Mouse (Mus musculus) CD4-positive helper T cell, adult 2 months (primary cell): ENCODE measurements around the gene Cited2.
A peak's percentile ranks its signal among the peaks of the same experiment; 100 is the strongest.

Experiments
- DNase-seq: peaks from one replicate; pipeline ENCODE4 v3.0.0-alpha.2; 2012; ENCODE audit warnings: low read depth, missing footprints, low spot score

Cited2 gene

DNA sequence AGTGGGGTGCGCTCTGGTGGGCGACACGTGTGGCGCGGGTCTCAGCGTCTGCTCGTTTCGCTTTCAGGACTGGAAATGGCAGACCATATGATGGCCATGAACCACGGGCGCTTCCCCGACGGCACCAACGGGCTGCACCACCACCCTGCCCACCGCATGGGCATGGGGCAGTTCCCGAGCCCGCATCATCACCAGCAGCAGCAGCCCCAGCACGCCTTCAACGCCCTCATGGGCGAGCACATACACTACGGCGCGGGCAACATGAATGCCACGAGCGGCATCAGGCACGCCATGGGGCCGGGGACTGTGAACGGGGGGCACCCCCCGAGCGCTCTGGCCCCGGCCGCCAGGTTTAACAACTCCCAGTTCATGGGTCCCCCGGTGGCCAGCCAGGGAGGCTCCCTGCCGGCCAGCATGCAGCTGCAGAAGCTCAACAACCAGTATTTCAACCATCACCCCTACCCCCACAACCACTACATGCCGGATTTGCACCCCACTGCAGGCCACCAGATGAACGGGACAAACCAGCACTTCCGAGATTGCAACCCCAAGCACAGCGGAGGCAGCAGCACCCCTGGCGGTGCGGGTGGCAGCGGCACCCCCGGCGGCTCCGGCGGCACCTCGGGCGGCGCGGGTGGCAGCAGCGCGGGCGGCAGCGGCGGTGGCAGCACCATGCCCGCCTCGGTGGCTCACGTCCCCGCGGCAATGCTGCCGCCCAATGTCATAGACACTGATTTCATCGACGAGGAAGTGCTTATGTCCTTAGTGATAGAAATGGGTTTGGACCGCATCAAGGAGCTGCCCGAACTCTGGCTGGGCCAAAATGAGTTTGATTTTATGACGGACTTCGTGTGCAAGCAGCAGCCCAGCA lies 1.1 kb downstream of the Cited2 start:
- DNase-seq = peak; percentile 84

DNA sequence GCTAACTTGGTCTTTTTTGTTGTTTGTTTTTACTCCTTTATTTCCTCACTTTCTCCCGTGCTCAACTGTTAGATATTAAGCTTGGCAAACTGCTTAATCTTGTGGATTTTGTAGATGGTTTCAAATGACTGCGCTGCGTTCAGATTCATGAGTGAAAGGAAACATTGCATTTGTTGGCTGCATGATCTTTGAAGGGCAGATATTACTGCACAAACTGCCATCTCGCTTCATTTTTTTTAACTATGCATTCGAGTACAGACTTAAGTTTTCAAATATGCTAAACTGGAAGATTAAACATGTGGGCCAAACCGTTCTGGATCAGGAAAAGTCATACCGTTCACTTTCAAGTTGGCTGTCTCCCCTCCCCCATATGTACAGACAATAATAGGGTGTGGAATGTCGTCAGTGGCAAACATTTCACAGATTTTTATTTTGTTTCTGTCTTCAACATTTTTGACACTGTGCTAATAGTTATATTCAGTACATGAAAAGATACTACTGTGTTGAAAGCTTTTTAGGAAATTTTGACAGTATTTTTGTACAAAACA lies 2.1 kb downstream of the Cited2 start:
- no peak for DNase-seq

DNA sequence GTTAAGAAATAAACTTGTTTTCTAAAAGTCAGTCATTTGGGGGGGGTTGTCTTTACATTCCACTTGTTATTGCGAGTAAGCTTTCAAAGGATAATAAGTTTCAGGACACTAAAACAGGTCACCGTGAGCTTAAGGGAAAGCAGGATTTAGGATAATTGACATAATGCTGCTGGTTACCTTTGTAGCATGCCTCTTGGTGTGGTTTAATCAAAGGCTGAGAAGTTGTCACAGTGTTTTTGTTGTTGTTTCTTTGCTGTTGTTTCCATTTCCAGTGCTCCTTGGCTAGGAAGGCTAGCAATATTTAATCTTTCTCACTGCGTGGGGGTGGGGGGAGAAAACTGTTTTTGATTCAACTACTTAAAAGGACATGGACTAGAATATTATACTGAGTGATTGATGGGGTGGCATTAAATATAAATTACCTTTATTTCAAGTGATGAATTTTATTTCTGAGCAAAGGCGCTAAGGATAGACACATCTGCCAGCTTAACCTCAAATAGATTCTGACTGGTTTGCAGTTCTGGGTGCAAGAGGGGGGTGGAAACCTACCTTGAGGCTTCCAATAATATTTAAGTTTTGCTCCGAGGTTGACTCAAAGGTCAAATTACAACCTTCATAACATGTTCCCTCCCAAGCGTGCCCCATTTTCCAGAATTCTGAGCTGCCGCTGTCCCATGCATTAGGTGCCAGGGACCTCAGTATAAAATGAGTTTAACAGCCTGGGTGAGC lies 2.8 kb downstream of the Cited2 start:
- DNase-seq = no peak

DNA sequence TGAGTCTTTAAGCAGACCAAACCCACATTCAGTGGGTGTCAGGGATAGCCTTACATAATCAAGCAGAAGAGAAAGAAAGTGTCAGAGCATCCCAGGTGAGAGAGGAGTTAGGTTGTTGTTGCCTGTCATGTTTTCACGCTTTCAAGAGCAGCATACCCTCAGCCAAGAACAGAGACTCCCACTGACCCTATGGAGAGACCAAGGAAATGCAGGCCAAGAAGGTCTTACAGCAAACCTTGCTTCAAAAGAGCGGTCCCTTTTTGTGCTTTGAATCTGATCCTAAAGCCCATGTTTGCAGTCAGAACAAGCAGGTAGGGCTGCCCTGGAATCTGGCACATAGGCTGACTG lies 3.3 kb downstream of the Cited2 start:
- DNase-seq = no peak

DNA sequence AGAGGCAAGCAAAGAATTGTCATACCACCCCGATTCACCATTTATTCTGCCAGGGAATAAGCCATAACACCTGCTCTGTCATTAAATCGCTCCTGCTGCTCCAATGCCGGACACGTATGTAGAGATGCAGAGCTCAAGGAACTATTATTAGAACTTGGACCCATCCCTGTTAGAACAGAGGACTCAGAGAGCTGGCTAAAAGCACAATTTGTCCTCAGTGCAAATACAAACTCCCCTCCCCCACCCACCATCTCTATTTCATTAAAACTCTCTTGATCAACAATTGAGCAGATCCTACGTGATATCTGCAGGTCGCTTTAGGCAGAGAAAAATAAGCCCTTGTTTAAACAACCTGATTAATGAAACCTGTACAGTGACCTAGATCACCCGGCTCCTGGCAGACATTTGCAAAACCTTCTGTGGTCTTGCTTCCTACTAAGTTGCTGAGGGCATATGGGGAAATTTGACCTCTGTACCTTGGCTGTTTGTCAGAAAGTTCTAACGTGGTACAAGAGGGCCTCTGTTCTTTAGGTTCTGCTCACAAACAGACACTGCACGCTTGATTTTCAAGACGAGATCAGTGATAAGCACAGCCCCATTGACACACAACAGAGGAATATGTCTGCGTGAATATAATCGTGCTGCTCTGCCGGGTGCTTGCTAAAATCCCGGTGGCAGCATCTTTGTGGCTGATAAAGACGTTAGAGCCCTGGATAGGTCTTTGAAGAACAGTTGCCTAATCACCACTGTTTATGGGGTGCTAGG lies 4.3 kb downstream of the Cited2 start:
- no peak for DNase-seq

DNA sequence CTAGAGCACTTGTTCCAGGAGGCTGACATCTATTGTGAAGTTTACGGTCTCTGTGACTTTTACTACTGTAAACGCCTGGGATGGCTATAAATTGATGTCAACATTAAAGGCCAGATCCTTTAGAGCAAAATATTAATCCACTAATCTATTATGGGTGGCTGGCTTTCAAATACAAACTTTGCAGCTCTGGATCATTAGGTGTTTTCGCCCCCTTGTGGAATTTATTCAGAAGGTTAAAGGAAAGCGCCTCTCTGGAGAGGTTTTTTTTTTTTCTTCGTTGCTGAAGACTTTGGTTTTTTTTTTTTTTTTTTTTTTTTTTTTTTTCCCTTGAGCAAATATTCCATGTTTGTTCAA lies 4.9 kb downstream of the Cited2 start:
- peak; percentile 67 for DNase-seq

DNA sequence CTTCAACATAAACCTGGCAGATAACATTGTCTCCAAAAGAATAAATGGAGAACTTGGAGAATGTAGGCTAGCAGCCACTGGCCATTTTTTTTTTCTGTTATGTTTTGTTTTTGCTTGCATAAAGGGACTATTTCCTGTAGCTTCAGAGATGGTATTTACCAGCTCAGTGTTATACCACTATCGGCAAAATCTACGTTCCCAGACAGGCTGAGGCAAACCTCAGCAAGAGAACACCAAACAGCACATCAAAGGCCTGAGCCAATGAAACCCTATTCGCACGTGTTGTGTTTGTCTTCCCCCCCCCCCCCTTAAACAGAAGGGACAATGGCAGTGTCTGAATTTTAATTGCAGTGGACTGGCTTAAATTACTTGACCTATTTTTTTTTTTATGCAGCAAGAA lies 5.7 kb downstream of the Cited2 start:
- peak; percentile 78 for DNase-seq

DNA sequence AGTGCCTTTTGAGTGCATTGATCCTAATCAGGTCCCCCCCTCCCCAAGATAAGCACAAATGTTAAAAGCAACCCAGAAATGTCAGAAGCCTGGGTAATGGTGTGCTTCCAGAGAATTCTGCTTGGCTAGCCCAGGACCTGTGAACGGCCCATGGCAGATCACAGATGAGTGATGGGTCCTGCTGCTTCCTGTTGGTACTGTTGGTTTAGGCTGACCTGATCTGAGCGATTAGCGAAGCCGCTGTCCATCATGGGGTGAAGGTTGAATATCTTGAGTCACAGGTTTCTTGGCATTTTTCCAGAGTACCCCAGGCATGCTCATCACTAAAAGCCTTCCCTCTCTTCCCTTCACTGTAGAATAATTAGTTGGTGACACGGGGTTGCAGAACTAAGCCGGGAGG lies 6.5 kb downstream of the Cited2 start:
- DNase-seq = no peak

DNA sequence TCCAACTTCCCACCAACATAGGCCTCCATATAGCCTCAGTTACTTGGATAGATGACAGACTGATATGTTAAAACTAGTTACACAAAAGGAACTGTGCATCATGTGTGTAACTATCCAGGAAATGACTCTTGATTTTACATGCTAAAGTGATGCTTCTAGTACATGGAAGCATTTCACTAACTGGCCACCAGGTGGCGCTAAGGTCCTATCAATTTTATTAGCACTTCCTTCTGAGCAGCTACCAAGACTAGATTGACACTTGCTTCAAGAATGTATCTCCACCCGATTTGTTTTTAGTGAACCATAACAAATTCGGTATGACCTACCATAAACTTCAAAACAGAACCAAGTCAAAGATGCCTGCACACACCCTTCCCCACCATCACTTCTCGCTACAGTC lies 10.0 kb downstream of the Cited2 start:
- DNase-seq = peak; percentile 84

DNA sequence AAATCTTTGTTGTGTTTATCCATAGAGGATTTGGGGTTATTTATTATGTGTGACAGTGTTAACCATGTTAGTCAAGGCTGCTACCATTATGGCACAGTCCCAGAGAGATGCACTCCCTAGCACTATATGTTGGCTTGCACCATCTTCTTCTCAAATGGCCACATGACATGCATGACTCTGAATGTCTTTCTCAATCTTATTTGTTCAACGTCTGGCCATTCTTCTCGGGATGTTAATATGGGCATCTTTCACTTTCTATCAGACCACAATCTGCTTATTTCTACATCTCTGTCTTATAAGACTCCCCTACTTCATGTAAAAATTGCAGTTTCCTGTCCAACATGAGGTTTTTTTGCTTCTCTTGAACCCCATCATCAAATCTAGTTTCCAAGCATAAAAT lies 19.6 kb downstream of the Cited2 start:
- DNase-seq = no peak

DNA sequence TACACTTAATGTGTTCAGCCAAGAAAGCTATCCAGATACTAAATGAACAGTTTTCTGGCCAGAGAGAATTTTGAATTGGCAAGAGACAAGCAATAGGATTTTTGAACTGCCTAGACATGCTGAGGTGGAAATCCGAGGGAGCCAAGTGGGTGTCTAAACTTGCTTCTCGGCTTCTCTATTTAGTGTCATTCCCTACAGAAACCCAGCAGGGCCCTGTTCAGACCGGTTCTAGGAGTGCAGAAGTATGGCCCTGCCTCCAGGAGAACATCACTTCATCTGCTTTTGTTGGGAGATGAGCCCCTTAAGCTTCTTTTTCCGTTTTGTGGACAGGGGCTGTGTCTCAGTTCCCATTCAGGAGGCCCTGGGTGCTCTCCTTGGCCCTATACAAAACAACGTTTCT lies 29.5 kb downstream of the Cited2 start:
- no peak for DNase-seq

DNA sequence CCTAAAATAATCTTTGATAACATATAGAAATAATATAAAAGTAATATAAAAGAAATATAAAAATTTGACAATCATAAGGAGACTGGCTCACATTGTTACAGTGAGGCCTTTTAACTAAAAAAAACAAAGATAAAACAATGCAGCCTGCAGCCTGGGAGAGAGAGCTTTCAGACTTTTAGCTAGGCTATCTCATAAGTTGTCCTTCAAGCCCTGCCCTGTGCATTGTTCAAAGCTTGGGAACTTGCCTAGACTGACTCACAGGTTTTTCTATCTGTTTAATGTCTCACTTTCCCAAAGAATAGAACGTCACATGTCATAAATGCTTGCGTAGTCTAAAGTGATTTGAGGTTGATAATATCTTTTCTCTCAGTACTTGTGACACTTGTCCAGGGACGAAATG lies 36.8 kb downstream of the Cited2 start:
- DNase-seq = no peak

DNA sequence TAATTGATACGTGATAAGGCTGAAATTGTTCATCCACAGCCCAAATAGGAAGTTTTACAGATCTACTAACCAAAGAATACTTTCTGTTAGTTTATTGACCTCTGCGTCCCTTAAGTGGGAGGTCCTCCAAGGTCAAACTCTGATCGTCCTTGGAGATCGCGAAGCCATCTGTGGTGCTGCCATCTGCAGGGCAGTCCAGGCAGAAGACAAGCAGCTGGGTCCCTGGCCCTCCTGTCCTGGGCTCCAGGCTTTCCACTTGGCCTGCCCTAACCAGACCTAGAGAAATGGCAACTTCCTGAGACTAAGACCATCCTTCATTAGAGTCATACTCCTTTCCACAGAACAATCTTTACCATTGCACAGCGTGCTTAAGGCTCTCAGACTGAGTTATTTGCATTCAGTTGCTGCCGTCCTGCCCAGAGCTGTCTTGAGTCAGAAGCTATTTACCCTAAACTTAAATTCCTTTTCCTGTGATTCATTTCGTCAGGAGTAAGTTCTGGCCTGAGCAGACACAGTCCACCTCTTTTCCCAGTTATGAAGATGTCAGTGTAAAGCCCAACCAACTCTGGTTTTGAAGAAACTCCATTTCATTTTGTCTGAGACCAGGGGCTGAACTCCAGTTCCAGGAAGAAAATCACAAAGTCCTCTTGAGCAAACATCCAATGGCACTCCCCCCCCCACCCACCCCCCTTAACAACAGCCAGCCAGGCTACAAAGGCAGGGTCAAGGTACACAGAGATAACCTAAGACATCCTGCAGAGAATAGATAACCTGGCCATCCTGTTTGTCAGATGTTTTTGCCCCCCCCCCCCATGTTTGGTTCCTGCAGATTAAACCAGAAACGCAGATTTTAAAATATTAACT lies 38.0 kb downstream of the Cited2 start:
- no peak for DNase-seq

DNA sequence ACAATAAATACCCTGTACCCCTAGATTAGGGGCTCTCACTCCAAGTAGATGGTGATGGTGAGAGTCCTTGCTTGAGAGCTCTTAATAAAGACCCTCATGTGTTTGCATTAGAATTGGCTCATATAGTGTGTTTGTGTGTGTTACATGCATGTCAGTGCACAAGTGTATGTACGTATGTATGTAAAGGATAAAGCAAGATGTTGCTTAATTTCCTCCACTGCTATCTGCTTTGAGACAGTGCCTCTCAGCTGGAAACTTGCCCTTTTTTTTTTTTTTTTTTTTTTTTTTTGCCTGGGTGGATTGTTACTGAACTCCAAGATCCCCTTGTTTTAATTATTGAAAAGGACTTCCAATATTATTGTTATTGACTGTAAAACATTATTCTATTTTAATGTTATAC lies 38.6 kb downstream of the Cited2 start:
- DNase-seq = no peak

DNA sequence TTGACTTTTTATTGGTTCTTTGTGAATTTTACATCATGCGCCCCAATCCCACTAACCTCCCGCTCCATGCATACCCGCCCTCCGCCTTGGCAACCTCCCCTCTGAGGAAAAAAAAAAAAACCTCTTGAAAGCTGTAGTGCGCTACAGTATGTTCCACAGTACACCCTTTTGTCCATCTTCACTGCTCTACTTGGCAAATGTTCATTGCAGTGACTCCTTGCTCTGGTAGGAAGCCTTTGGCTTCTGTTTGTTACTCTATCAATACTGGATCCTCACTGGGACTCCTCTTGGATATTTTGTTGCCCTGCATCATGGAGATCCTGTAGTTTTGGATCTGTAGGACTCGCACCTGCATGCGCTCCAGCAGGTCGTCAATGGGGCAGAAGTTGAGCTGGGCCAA lies 39.9 kb downstream of the Cited2 start:
- DNase-seq = no peak

DNA sequence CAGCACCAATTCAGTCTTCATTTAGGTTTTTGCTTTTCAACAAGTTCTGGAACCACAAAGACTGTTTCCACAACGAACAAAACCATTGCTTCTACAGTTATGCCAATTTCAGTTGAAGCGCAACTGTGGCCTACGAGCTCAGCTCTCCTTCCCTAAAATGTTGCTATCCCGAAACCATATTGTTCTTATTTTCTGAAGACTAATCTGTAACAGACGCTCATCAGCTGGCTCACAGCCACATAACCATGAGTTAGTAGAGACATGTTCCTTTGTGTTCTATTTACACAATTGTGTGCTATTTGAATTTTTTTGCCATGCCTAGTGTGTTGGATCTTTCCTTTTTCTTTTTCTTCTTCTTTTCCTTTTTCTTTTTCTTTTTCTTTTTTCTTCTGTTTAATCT lies 46.8 kb downstream of the Cited2 start:
- no peak for DNase-seq

DNA sequence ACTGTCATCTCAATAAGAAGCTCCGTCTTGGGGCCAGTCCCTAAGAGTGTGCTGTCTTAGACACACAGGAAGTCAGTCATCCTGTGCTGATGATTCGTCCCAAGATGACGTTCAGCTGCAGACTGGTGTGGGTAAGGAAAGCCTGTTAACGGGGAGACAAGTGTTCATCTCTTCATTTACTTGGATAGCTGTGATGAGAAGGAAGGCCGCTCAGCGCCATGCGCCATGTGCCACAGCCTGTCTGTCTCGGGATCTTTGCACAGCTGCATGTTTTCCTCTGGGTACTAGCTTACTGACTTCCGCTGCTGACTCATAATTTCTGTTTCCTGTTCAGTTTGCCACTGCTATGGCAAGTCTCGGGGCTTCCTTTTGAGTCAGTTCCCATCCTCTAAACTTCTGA lies 49.3 kb downstream of the Cited2 start:
- peak; percentile 88 for DNase-seq

DNA sequence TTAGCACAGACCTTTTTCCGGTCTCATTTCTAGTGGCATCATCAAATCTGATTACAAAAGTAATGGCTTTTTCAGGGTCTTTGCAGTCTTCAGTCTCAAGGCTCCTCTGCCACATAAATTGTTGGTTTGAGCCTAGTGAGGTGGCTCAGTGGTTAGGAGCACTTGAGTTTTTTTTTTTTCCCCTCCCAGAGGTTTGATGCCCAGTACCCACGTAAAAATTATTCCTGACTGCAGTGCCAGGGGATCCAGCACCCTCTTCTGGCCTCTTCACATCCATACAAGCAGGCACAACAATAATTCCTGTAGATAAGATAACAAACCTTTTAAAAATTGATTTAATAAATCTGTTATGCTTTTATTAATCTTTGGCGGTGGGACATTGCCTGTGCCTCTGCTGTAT lies 51.3 kb downstream of the Cited2 start:
- no peak for DNase-seq

DNA sequence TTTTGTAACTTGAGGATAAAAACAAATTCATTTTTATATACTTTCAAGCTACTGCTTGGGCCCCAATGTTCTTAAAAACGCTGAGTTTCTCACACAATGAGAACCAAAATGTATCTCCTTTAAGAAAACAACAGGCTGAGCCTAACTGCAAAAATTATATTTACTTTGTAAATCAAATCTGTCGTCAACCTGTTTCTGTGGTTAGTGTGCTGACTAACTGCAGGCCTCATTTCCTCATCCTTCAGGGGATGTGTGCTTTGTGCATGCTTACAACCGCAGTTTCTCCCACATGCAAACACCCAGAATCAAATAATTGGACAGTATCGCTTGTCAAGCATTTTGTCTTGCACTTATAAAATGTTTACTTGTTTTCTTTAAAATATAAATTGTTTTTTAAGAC lies 52.1 kb downstream of the Cited2 start:
- peak; percentile 71 for DNase-seq
